Mouse (Mus musculus) lung, embryonic 14.5 days (tissue): Measurements from ENCODE around the gene Cryge. TPM values are rescaled to one million over a fixed set of nuclear protein-coding genes. Genes with fewer than 3 reads are reported as not detected.

Experiments
- ATAC-seq: fragments of 200-750 bp; cut with Nextera tagmentation; 2 replicates; pipeline ENCODE4 v1.8.0; 2017; ENCODE audit warnings: mild to moderate bottlenecking, moderate TSS enrichment, moderate library complexity; ENCODE audit not compliant: insufficient read depth
- DNase-seq: peaks from one replicate; pipeline ENCODE4 v3.0.0-alpha.2; 2015
- H3K27ac ChIP-seq: fragments of 300-500 bp; sonication (generic); 2 replicates; pipeline ENCODE4 v1.5.1; 2014; ENCODE audit warnings: low read depth, mild to moderate bottlenecking, moderate library complexity
- H3K27me3 ChIP-seq: fragments of 300-500 bp; sonication (generic); 2 replicates; pipeline ENCODE4 v1.6.1; 2014; ENCODE audit warnings: low read length, control low read depth; ENCODE audit not compliant: insufficient read depth
- H3K36me3 ChIP-seq: fragments of 300-500 bp; sonication (generic); 2 replicates; pipeline ENCODE4 v1.6.1; 2014; ENCODE audit warnings: control low read depth; ENCODE audit not compliant: insufficient read depth
- H3K4me1 ChIP-seq: fragments of 300-500 bp; sonication (generic); 2 replicates; pipeline ENCODE4 v1.6.1; 2014; ENCODE audit warnings: antibody characterized with exemption, control low read depth; ENCODE audit not compliant: insufficient read depth
- H3K4me2 ChIP-seq: fragments of 300-500 bp; sonication (generic); 2 replicates; pipeline ENCODE4 v1.6.1; 2014; ENCODE audit warnings: mild to moderate bottlenecking
- H3K4me3 ChIP-seq: fragments of 300-500 bp; sonication (generic); 2 replicates; pipeline ENCODE4 v1.5.1; 2014; ENCODE audit warnings: low read depth, low read length
- H3K9ac ChIP-seq: fragments of 300-500 bp; sonication (generic); 2 replicates; pipeline ENCODE4 v1.6.1; 2014
- H3K9me3 ChIP-seq: fragments of 300-500 bp; sonication (generic); 2 replicates; pipeline ENCODE4 v1.6.1; 2016; ENCODE audit warnings: low read depth, low read length, control low read depth
- CTCF ChIP-seq: IDR thresholded peaks from 2 replicates; pipeline ENCODE4 v1.5.1; 2016; ENCODE audit warnings: antibody characterized with exemption, low read depth
- WGBS: fragments of 180-500 bp; shearing (Covaris S2); extraction: QIAGEN DNeasy Blood & Tissue Kit; methylation state at CpG from one replicate; pipeline ENCODE4 v1.1.7; 2014; 5-methylcytosine and 5-hydroxymethylcytosine counted together
- polyA plus RNA-seq: library from polyadenylated mRNA; unstranded; fragments of >200 nt; fragmentation: Nextera tagmentation; extraction: Ambion mirVana; gene quantifications from 2 replicates; pipeline ENCODE4 v1.2.1, GENCODE M21; 2014

Cryge gene
- polyA plus RNA-seq, 1 experiment from 2014 or later, result not detected

GRCm38 (mm10) chr1:65073589-65073988 lies 22.6 kb upstream of the Cryge start, which contains the start of gene Crygc:
Crygc (minus strand) TSS chr1:65073689.
- H3K9me3 ChIP-seq, result no peaks in the 10 kb centered on the region
- H3K9ac ChIP-seq, result no peak within 1 kb of the TSS
- WGBS, result 61% methylated on average over 6 of the region's 6 CpGs
- TF ChIP-seq CTCF, result no peak
- no peak for ATAC-seq
- no peak within 1 kb of the TSS for H3K4me3 ChIP-seq
- H3K27ac ChIP-seq, result no peak within 1 kb of the TSS
- no peaks in the 10 kb centered on the region for H3K27me3 ChIP-seq
- DNase-seq, result no peak
- H3K4me1 ChIP-seq, result no peaks in the 10 kb centered on the region
- no peak within 1 kb of the TSS for H3K4me2 ChIP-seq
- H3K36me3 ChIP-seq, result no peaks in the 10 kb centered on the region

GRCm38 (mm10) chr1:65067842-65068241 lies 16.9 kb upstream of the Cryge start:
- Histone ChIP-seq H3K27ac (no peak overlapping the region), H3K9me3 (no peaks in the 10 kb centered on the region), H3K36me3 (no peaks in the 10 kb centered on the region), H3K27me3 (no peaks in the 10 kb centered on the region), H3K4me1 (no peaks in the 10 kb centered on the region), H3K4me2 (no peak overlapping the region), H3K4me3 (no peak overlapping the region), H3K9ac (no peak overlapping the region)
- TF ChIP-seq CTCF, result no peak
- ATAC-seq (no peak), DNase-seq (no peak)

GRCm38 (mm10) chr1:65064201-65064600 lies 13.3 kb upstream of the Cryge start:
- ATAC-seq (no peak), DNase-seq (no peak)
- Histone ChIP-seq H3K36me3 (no peaks in the 10 kb centered on the region), H3K4me1 (no peaks in the 10 kb centered on the region), H3K27me3 (no peaks in the 10 kb centered on the region), H3K4me3 (no peak overlapping the region), H3K4me2 (no peak overlapping the region), H3K9ac (no peak overlapping the region), H3K9me3 (no peaks in the 10 kb centered on the region), H3K27ac (no peak overlapping the region)
- 80% methylated on average over 15 of the region's 15 CpGs for WGBS
- no peak for TF ChIP-seq CTCF

- 85% methylated on average over 8 of the region's 8 CpGs for WGBS
- ATAC-seq, result no peak
- Histone ChIP-seq H3K36me3 (no peaks in the 10 kb centered on the region), H3K27me3 (no peaks in the 10 kb centered on the region), H3K27ac (no peak within 1 kb of the TSS), H3K9ac (no peak within 1 kb of the TSS), H3K9me3 (no peaks in the 10 kb centered on the region), H3K4me2 (no peak within 1 kb of the TSS), H3K4me1 (no peaks in the 10 kb centered on the region), H3K4me3 (no peak within 1 kb of the TSS)
- DNase-seq, result no peak
- TF ChIP-seq CTCF, result no peak
Measured at GRCm38 (mm10) chr1:65063352-65063751, 12.4 kb upstream of the Cryge start, which contains the start of gene Crygd. Crygd (minus strand) TSS chr1:65063452.

GRCm38 (mm10) chr1:65052140-65052539 lies 1.2 kb upstream of the Cryge start:
- ATAC-seq (no peak), DNase-seq (no peak)
- Histone ChIP-seq H3K27ac (no peak overlapping the region), H3K4me3 (no peak overlapping the region), H3K27me3 (no peaks in the 10 kb centered on the region), H3K9me3 (no peaks in the 10 kb centered on the region), H3K4me1 (no peaks in the 10 kb centered on the region), H3K36me3 (no peaks in the 10 kb centered on the region), H3K4me2 (no peak overlapping the region), H3K9ac (no peak overlapping the region)
- no peak for TF ChIP-seq CTCF
- 28% methylated on average over 2 of the region's 2 CpGs for WGBS

- Histone ChIP-seq H3K4me2 (no peak overlapping the region), H3K4me3 (no peak overlapping the region), H3K36me3 (no peaks in the 10 kb centered on the region), H3K4me1 (no peaks in the 10 kb centered on the region), H3K27ac (no peak overlapping the region), H3K9me3 (no peaks in the 10 kb centered on the region), H3K27me3 (no peaks in the 10 kb centered on the region), H3K9ac (no peak overlapping the region)
- WGBS, result 60% methylated on average over 7 of the region's 7 CpGs
- DNase-seq (no peak), ATAC-seq (no peak)
- no peak for TF ChIP-seq CTCF
Measured at GRCm38 (mm10) chr1:65051696-65052095, 747 bp upstream of the Cryge start.

GRCm38 (mm10) chr1:65048781-65049180 lies 2.2 kb downstream of the Cryge start:
- H3K4me2 ChIP-seq, result no peak overlapping the region
- 54% methylated on average over 12 of the region's 12 CpGs for WGBS
- H3K27ac ChIP-seq, result no peak overlapping the region
- H3K9me3 ChIP-seq, result no peaks in the 10 kb centered on the region
- H3K9ac ChIP-seq, result no peak overlapping the region
- no peak for TF ChIP-seq CTCF
- no peak for ATAC-seq
- no peak overlapping the region for H3K4me3 ChIP-seq
- no peak for DNase-seq
- H3K4me1 ChIP-seq, result no peaks in the 10 kb centered on the region
- H3K27me3 ChIP-seq, result no peaks in the 10 kb centered on the region
- no peaks in the 10 kb centered on the region for H3K36me3 ChIP-seq
